Mouse (Mus musculus): ENCODE data around the gene Fam149b. TPM values are rescaled to one million over a fixed set of nuclear protein-coding genes. Genes with fewer than 3 reads are reported as not detected.

Gene Fam149b
- total RNA-seq, 2 experiments from 2014 or later: 46.3 to 47.6 TPM

DNA sequence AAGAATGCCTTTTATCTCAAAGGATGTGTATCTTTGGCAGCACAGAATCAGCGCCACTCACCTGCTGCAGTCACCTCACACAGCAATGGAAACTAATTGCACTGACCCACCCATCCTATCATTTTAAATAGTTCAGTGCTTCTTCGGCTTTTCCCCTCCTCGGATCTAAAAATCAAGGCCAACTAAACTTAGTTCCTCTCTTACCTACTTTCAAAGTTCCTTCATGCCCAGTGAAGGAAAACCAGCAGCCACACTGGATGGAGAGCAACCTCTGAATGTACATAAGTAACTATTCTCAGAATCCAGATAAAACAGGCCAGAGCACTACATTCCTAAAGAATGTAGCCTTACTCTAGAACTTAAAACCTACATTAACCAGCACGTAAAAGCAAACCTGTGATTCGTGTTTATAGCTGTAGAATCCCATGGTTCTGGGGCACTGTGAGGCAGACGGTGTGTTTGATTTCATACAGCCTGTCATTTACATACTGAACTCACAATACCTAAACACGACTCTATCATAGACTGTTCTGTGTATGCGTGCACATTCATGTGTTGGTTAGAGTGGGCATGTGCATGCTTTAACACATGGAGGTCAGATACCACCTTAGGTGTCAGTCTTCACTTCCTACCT is 41.6 kb downstream of the Fam149b start:
- no peak for DNase-seq (ENCODE audit: low spot score in 2 of 2)

DNA sequence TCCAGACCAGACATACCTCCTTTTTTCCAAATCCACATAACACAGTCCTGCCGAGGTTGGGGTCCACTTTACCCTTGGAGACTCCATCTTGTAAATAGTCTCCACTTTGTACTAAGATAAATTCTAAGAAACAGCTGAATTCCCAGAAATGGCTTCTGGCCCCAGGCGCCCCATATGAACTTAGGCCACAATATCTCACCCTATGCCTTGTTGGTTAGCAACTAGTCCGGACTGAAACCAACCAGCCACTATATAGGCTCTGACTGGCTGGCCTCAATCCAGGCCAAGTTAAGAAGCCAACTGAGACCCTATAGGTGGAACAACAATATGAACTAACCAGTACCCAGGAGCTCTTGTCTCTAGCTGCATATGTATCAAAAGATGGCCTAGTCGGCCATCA is 44.4 kb downstream of the Fam149b start:
- DNase-seq (ENCODE audit: low spot score in 2 of 2): no peak

DNA sequence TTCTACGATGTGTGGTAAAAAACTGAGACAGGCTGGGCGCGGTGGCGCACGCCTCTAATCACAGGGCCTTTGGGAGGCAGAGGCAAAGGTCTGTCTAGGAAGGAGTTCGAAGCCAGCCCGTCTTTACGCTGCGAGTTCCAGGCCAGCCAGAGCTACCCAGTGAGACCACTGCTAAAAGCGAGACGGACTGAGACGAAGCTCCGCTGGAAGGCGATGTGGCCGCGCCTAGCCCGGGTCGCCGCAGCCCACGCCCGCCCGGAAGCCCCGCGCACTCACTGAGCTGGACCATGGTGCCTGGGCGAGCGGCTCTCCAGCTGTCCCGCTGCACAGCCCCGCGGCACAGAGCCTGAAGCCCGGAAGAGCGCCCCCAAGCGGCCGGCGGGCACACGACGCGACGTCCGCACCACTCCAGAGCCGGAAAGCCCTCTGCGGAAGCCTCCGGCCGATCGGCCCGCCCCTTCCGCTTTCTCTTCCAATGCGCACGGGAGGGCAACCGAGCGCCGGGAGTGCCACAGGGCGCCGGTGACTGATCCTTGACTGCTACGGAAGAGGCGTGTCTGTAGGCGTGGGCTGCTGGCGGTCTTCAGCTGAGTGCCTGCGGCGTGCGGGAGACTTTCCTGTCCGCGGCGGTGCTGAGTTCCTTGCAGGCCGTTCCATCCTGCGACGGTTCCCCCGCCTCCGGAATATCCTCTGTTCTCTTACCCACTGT is 45.4 kb downstream of the Fam149b start, which contains the start of gene Mrps16:
Gene Mrps16, minus strand, starts transcription at position 430 of the 709 bp plus-strand sequence.
- peak; percentile 93 to 96 for DNase-seq (ENCODE audit: low spot score in 2 of 2)

DNA sequence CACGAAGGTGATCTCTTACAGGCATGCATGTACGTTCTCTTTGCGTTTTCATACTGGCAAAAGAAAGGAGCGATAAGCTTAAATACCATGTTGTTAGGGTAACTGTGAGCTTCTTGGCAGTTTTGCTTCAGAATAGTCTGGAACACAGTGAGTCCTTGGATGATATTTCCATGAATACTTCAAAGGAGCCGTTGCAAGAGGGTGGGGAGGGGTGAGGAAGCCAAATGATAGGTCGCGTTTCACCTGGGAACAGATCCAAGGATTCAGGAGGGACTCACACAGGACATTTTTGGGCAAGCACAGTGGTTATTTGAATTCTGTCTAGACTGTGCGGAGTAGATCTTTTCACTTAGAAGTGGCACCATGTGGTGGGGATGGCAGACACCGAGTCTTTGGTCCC is 49.3 kb downstream of the Fam149b start:
- DNase-seq (ENCODE audit: low spot score in 2 of 2): no peak

DNA sequence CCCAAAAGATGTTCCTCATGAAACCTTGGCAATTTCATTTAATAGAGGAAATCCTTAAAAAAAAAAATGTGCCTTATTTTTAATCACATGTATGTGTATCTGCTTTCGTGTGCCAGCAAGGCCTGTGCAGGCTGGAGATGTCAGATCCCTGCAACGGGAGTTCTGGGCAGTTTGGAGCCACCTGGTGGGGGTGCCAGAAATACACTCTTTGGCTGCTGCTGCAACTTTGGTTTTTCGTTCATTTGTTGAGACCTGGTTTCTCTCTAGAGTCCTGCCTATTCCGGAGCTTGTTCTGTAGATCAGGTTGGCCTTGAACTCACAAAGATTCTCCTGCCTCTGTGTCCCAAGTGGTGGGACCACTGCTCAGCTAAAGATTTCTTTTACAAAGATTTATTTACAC is 50.9 kb downstream of the Fam149b start:
- DNase-seq (ENCODE audit: low spot score in 2 of 2): no peak

DNA sequence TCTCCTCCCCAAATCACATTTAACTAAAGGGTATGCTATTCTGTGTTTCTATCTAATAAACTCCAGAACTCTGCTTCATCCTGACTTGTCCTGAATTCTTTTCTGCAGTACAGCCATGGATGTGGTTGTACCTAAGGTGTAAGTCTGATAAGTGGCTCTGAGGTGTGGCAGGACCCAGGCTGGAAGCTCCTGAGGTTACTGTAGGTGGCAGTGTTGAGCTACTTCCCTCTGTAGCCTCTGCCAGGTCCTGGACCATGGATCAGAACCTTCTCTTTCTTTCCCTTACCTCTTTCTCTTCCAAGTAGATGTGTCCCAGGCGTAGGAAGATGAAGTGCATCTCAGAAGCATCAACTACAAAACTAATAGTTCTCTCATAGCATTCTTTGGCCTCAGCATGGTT is 52.1 kb downstream of the Fam149b start:
- DNase-seq (ENCODE audit: low spot score in 2 of 2): peak in 1 of 2 experiments; percentile 63

DNA sequence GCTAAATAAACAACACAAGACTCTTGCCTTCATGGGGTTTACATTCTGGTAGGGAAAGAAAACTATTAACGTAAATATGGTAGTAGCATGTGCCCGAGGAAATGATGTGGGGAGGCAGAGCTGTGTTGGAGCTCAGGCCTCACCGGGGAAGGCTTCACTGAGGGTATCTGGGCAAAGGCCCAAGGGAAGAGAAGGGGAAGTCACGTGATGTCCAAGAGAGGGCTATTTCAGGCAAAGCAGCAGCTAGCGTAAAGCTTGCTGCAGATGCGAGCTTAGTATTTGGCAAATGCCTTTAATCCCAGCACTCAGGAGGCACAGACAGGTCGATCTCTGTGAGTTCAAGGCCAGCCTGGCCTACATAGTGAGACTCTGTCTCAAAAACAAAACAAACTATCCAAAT is 74.3 kb downstream of the Fam149b start:
- no peak for DNase-seq (ENCODE audit: low spot score in 2 of 2)

DNA sequence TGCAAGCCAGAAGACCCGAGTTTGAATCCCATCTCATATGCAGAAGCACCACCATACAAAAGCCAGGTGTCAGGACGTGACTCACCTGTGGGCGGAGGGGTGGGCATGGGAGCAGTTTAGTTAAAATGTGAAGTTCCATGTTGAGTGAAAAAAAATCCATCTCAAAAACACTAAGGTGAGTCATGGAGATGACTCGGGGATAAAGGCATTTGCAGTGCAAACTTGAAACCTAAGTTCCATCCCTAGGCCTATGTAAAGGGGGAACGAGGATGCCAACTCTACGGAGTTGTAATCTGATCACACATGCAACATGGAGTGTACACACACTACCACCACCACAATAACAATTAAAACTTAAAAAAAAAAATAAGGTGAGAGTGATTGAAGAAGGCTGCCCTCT is 75.1 kb downstream of the Fam149b start:
- DNase-seq (ENCODE audit: low spot score in 2 of 2): no peak

DNA sequence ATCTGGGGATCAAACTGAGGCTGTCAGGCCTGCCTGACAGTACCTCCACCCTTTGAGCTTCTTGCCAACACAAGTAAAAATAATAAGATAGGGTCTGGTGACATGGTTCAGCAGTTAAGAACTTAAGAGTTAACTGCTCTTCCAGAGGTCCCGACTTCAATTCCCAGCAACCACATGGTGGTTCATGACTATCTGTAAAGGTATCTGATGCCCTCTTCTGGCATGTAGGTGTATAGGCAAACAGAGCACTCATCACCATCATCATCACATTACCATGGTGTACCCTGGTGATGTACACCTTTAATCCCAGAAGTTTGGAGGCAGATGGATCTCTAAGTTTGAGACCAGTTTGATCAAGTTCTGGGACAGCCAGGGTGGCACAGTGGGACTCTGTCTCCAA is 80.6 kb downstream of the Fam149b start:
- no peak for DNase-seq (ENCODE audit: low spot score in 2 of 2)

DNA sequence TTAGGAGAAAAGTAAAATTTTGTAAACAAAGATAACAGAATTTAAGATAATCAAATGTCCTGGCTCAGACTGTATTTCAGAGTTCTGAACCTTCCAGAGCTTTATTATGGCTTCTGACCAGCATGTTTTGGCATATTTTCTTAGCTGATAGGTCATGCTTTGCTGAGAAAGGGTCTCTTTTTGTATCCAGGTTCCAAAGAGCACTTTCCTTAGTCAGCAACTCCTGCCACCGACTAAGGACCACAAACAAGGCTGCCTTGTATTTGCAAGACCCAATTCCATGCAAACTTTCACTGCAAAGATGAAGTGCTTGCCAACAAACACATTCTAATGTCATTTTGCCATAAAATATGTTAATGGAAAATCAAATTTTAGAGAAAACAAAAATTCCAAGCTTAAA is 81.9 kb downstream of the Fam149b start:
- no peak for DNase-seq (ENCODE audit: low spot score in 2 of 2)

DNA sequence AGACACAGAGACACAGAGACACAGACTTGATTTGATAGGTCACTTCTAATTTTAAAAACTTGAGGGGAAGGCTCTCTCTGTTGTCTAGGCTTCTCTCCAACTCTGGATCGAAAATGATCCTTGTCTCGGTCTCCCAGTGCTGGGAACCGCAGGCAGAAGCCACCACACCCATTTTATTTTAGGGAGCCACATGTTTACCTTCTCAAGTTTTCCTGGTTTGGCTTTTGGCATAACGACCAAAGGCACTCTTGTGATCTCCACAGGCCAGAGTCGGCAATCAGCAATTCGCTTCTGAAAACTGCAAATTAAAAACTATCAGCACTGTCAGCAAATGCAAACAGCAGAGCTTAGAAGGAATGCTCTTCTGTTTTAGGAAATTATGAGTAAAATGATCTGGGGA is 83.8 kb downstream of the Fam149b start:
- DNase-seq (ENCODE audit: low spot score in 2 of 2): no peak

DNA sequence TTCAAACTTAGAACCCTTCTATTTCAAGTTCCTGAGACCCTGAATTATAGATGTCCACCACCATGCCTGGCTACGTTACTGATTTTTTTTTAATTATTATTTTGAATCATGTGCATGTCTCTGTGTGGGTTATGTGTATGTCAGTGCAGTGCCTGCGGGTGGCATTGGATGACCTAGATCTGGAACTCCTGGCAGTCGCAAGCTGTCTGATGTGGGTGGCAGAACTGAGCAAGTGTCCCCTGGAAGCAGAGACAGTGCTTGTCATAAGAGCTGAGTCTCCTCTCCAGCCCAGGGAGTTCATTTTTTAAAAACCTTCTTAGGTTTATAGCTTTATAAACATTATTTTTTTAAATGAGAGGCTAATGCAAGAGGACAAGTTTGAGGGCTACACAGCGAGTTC is 84.5 kb downstream of the Fam149b start:
- DNase-seq (ENCODE audit: low spot score in 2 of 2): no peak

Other genes with a start within 250 kb of the Fam149b start
- 1 to 10 TPM; 3.8 to 4.2 TPM for gene Saysd1, start 209.6 kb upstream of the Fam149b start, total RNA-seq (2021)
- under 1 TPM; 0.25 to 0.43 TPM for gene Kcnk5, start 166.4 kb upstream of the Fam149b start, total RNA-seq (2021)
- not detected for gene Kcnk16, start 79.0 kb upstream of the Fam149b start, total RNA-seq (2021)
- 10 to 100 TPM; 21.2 to 27.0 TPM for gene Nudt13, start 53.5 kb upstream of the Fam149b start, total RNA-seq (2021)
- gene Ecd, start within 50 bp of the Fam149b start, total RNA-seq (2021): 10 to 100 TPM; 31.5 to 32.4 TPM
- gene Dnajc9, start 40.7 kb downstream of the Fam149b start, total RNA-seq (2021): 10 to 100 TPM; 31.1 to 32.2 TPM
- gene Mrps16, start 45.5 kb downstream of the Fam149b start, total RNA-seq (2021): 10 to 100 TPM; 32.4 to 37.1 TPM
- gene Cfap70, start 104.1 kb downstream of the Fam149b start, total RNA-seq (2021): 1 to 10 TPM; 1.4 to 1.9 TPM
- 10 to 100 TPM; 74.3 to 74.7 TPM for gene Anxa7, start 132.0 kb downstream of the Fam149b start, total RNA-seq (2021)
- 1 to 10 TPM in 1 of 2 experiments, under 1 TPM in 1; 0.40 to 1.1 TPM for gene Mss51, start 148.7 kb downstream of the Fam149b start, total RNA-seq (2021)
- gene Ppp3cb, start 198.4 kb downstream of the Fam149b start, total RNA-seq (2021): 100 to 1,000 TPM; 287 to 305 TPM

All from layer of hippocampus, adult 18-20 months (tissue).